Mouse (Mus musculus) heart, adult 2 months (tissue): ENCODE measurements at regions not wholly inside any gene's neighbourhood (a gene's known extent, or its start where the extent isn't known, plus 50 kb on each side); places are given as distances from the start of the nearest gene placed in this dataset.

Experiments used
- CTCF ChIP-seq: fragments of 200-600 bp; IDR thresholded peaks from 2 replicates; pipeline ENCODE4 v1.8.1; 2022; ENCODE audit warnings: antibody characterized with exemption, mild to moderate bottlenecking, moderate library complexity
- POLR2A ChIP-seq: fragments of 200-500 bp; IDR thresholded peaks from 2 replicates; pipeline ENCODE4 v1.6.1; 2011; ENCODE audit warnings: mild to moderate bottlenecking, low read depth, low read length, control low read depth; ENCODE audit not compliant: insufficient read depth

DNA sequence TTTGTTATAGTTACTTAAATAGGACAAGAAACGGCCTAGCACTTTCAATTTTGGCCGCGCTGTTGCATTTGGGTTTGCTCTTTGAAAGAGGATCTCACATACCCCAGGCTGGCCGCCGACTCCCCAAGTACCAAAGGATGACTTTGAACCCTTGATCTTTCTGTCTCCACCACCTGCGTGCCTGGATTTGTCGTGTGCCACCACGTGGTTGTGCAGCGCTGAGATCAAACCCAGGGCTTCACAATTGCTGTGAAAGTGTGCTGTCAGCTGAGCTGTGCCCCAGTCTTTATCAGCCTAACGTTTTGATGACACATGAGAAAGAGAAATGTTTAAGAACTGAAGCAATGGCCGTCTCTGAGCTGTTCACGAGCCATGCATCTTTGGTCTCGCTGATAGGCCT is 67.0 kb upstream of the Trp53i11 start:
- TF ChIP-seq POLR2A: no peak
- no peak for TF ChIP-seq CTCF
